Mouse (Mus musculus) Muller cell, postnatal 12 days (primary cell): ENCODE results near the gene Popdc3.
"Not testable (repeated sequence)": the region's sequence is repeated elsewhere in the genome, so short reads cannot be mapped to it uniquely, and the experiment has no call there.

Source experiments
- DNase-seq: peaks from one replicate; pipeline ENCODE4 v3.0.0-alpha.2; 2015; ENCODE audit errors: inconsistent ontology term

The Popdc3 gene

DNA sequence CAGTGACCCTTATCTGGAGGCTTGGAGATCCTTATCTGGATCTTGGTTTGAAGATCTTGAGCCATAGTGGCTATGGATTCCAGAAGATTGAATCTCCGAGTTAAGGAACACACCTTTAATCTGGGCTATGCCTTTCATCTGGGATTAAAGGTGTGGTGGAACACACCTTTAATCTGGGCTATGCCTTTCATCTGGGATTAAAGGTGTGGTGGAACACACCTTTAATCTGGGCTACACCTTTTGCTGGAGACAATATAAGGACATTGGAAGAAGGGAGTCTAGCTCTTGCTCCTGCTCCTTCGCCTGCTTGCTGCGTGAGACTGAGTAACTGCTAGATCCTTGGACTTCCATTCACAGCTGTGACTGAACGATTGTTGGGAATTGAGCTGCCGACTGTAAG is at the start of gene Popdc3:
Gene Popdc3, plus strand, starts transcription at position 301 of the 400 bp plus-strand sequence.
- not testable (repeated sequence) for DNase-seq

DNA sequence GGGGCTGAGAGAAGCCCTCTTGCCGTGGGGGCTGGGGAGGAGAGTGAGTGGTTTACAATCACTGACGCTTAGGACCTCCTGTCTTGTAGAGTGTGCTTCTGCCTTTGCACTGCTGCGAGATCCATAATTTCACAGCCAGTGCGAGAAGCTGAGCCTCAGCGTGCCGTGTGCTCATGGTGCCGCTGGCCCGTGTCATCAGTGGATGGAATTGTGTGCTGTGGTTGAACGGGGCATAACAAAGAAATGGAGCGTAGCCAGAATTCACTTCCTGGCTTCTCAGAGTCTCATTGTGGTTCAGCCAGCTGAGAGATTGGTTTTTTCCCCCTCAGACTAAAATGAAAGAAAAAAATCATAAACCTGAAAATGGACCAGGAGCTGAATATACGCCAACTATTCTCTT is 48.8 kb upstream of the Popdc3 start:
- peak; percentile 81 for DNase-seq

DNA sequence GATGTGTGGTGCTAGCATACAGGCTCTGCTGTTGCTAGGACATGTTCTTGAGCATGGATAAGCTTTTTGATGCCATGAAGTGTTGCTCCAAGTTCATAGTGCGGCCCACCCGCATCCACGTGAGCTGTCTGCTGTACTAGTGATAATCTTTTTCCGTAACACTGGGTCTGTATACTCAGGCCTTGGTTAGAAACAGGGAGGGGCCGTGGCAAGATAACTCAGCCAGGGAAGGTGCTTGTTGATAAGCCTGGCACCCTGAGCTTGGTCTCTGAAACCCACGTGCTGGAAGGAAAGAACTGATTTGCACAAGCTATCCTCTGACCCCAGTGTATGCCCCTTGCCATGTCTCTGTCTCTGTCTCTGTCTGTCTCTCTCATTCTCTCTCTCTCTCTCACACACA is 47.9 kb upstream of the Popdc3 start:
- no peak for DNase-seq

- no peak for DNase-seq
Measured at GRCm38 (mm10) chr10:45132371-45132770, 45.5 kb upstream of the Popdc3 start.

- DNase-seq, result no peak
Measured at GRCm38 (mm10) chr10:45136806-45137205, 41.1 kb upstream of the Popdc3 start.

- DNase-seq, result no peak
Measured at GRCm38 (mm10) chr10:45139910-45140309, 38.0 kb upstream of the Popdc3 start.

DNA sequence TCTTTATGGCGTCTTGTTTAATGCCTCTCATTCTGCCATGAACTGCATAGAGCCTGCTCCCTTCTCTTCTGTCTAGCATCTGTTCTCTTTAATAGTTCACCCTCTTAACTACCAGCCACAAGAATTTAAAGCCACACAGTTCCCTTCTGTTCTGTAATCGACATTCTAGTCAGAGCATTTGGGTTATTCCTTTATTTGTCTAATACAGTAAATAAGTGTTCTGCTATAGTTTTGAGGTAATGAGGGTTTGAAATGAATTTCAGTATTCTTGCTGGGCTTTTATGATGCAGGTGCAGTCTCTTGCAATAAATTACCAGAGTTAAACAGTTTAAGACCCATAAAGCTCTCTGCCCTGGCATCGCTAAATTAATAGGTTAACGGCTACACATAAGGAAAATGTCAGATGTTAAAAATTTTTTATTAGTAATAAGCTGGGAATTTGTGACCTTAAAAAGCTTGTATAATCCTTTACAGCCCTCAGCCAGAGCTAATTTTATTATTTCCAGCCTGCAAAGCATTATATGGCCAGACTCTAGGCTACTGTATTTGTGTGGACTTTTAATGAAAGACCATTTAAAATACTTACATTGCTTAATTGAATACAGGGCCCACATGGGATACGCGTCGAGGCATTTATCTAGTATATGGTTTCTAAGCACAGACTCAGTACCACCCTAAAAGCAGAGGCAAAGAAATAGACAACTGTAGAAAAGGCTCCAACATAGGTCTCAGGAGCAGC is 37.3 kb upstream of the Popdc3 start:
- no peak for DNase-seq

GRCm38 (mm10) chr10:45142359-45142758 is 35.5 kb upstream of the Popdc3 start:
- no peak for DNase-seq

DNA sequence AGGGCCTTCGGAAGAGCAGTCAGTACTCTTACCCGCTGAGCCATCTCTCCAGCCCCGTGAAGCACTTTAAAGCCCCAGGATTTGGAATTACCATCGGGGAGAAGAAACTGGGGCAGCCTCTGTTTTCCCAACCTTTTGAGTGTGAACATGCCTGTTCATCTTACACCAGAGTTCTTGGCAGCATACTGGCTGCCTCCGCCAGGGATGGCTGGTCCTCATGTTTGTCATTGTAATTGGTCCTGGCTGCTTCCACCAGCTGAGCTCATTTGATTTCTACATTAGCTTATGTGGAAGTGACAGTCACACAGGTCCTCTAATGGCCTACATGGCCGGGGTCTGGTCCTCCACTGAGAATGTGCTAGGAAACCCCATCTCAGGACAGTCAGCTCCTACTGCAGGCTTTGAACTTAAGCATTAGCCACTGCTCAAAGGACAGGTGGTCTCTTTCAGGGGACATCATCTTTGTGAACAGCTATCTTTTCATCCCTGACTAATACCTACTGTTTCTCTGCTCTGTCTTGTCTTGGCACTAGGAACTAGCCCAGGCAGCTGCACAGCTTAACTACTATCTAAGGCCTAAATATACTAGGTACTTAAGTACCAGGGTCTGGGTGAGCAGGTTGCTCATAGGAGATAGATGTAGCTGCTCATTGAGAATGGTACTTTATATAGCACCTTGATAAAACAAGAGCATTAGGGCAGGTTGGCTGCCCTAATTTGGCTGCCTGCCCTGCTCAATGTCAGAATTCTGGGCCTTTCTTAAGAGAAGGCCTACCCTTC is 33.7 kb upstream of the Popdc3 start:
- DNase-seq, result no peak

DNA sequence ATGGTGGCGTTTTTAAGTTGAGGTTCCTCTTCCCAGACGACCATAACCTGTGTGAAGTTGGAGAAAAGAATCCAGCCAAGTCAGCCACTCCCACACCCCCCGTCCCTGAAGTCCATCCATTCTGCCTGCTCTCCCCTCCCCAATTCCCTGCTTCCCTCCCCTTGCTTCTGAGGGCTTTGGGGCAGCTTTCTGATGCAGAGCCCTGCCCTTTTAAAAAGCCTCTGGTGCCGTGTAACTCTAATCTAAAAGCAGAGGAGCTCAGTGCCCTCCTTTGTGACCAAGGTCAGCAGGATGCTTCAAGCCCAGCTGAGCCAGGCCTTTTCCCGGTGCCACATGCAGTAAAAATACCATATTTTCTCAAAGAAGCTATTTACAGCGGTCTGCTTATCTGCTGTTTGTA is 31.1 kb upstream of the Popdc3 start:
- no peak for DNase-seq

DNA sequence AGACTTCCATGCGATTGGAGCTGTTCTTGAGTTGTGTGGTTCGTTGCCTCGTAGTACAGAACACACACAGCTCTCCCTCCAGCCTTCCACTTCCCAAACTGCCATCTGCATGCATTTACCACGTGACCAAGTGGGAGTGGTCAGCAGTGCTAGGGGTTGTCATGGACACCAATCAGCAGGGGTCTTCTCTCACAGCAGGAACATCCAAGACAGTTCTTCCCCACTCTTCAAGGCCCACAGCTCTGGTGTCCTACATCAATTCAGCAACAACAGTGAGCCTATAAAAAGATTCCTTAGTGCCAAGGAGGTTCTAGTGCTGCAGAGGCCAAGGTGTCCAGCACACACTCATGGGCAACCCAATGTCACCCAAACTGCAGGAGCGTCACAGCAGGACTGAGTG is 26.8 kb upstream of the Popdc3 start:
- no peak for DNase-seq

DNA sequence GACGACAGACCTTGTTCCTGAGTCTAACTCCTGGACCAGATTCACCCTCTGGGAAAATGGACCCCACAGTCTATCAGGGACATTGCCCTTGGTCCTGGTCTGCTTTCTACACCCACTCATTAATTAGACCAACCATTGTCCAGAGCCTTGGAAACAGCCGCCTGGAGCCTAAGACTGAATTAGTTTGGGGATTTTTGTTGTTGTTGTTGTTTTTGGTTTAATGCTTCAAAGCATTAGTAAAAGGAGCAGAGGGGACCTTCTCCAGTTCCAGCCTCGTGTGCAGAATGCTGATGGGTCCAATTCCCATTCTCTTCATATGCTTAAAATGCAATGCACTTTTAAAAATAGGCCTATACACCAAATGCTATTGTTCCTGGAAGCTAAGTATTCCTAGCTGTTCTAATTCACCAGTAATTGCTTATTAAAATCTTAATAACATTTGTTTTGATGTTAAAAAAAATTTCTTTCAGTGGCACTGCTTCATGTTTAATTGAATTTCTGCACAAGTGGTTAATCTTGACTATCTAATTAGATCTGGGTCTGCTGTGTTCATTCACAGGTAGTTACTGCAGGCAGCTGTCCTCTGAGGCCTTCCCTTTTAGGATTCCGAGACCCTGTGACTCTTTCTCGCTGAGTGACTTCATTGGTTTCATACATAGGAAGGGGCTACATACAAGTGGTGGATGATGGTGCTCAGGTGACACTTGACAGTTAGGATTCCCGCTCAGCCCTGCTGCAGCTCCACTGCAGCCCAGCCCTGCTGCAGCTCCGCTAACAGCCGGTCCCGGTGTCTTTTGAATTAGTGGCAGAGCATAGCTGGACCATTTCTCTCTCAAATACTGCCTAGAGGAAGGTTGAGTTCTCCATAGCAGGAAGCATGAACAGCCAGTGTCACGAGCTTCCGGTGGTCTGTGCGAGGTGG is 25.9 kb upstream of the Popdc3 start:
- DNase-seq, result no peak

GRCm38 (mm10) chr10:45154557-45155060 is 23.3 kb upstream of the Popdc3 start:
- DNase-seq, result no peak

GRCm38 (mm10) chr10:45165851-45166250 is 12.0 kb upstream of the Popdc3 start:
- DNase-seq, result no peak

- DNase-seq, result no peak
Measured at GRCm38 (mm10) chr10:45173927-45174326, 4.0 kb upstream of the Popdc3 start.

DNA sequence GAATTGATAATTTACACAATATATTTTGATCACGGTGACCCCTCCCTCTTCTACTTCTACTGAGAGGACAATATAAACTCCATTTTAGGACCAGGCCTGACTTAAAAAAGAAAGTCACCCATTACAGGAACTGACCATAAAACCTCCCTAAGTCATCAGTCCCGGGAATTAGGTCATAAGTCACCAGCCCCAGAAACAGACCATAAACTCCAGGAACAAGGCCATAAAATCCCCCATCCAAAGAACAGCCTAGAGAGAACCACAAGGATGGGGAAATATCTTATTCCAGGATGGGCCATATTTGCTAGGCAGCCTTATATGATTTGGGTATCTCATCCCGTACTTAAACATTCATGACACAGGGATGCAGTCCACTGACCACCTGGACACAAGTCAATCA is 3.6 kb upstream of the Popdc3 start:
- no peak for DNase-seq

DNA sequence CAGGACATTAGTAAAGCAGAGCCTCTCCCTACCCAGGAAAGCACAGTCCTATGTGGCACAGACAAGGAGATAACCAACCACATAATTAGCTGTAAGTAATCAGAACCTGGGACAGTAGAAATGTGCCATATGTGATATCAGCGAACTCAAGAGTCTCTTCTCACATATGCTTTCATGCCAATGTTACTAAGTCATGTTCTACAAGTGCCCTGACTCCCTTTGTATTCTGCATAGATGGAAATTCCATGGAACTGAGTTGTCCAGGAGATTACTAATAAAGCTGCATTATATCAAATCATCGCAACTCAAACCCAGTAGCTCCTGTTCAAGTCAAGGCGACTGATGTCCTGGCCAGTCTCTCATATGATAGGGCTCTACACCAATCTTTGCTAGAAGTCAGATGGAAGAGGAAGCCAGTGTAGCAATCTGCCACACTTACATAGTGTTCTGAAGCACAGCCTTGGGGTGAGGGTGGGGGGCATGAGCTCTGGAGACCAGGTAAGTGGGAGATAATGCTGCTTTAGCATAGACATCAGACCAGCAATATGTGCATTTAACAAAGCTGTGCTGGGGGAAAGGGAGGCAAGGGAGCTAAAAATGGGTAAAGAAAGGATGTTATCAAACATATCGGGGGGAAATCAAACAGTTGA is 2.9 kb downstream of the Popdc3 start:
- no peak for DNase-seq

DNA sequence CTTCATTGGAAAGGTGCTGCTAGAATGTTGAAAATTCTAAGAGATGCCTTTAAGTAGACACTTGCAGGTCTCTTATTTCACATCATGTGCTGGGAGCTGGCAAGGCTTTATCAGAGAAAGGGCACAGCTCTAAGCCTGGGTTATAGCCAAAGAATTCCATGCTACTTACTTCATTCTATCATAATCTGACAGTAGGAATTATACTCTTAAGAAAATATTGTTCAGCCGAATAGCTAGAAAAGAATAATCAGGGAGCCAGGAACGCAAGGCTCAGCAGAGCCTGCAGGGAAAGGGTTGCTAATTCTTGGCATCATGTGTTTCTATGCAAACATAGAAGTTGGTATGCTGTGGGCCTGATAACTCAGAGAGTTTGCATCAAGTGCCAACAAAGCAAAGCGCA is 3.4 kb downstream of the Popdc3 start:
- no peak for DNase-seq

DNA sequence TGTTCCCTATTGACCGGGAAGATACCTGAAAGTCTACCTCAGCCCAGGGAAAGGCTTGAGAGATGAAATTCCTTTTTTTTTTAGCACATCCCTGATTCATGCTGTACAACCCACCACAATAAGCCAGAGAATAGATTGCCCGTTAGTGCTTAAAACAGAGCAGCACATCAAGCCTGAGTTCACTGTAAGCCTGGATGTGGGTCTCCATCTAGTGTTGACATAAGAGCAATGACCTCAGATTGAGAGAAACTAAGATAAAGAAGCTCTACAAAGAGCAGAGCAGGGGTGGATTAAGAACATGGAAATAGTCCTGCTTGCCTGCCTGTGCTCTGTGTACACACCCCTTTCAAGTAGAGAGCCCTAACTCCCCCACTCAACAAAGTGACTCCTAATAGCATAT is 7.6 kb downstream of the Popdc3 start:
- DNase-seq, result no peak

- DNase-seq, result peak; percentile 45
Measured at GRCm38 (mm10) chr10:45193330-45194310, 15.7 kb downstream of the Popdc3 start.
